ENCODE assay signal across 9 mouse cellular contexts in the genomic region with DNA sequence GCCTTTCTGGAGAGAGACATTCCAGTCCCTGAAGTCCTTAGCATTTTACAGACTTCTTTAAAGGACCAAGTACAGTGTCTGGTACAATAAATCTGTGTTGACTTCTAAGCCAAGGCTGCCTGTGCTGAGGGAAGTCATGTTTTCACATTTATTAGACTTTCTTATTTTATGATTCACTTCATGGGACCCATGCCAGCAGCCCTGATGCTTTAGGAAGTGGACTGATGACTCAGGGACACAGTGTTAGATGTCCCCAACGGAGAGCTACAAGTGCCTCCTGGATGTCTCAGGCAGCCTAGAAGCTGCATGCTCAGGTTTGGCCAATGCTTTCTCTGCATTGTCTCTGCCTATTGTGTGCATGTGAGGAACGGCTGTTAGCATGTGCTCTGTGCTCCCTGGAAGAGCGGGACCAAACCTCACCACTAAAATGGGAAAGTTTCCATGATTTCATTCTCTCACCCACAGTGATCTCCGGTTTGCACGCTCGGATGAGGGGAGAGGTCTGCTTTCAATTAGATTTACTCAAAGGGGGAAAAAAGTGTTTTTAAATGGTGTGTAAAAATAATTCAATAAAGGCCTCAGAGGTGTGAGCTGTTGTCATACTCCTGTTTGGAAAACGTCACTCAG.
DNase-seq lines count a peak whose midpoint lies in the region; ATAC-seq and TF ChIP-seq lines count a peak whose summit lies in the region.
"Had no signal": no experiment of that assay in that cellular context is flagged by ENCODE, and none has a peak within 500 bp of the region (broad histone marks: within the 10 kb centered on the region; RNA-seq: fewer than 3 reads in every experiment).

No protein-coding gene starts in this region.

- H3K4me1 ChIP-seq in embryonic facial prominence, embryonic 15.5 days, result peaks cover 2% of the 10 kb centered on the region; the same call in 1 of the 2 replicates
- no peaks in the 10 kb centered on the region for H3K4me1 ChIP-seq in stomach, postnatal 0 days (replicated peaks; ENCODE audit: control insufficient read depth, insufficient read depth)
- H3K4me1 ChIP-seq: midbrain, embryonic 15.5 days had no signal

- H3K4me3 ChIP-seq in embryonic facial prominence, embryonic 15.5 days (replicated peaks), result no peak overlapping the region
- no peak overlapping the region for H3K4me3 ChIP-seq in stomach, postnatal 0 days (ENCODE audit: low read depth, low read length)
- H3K4me3 ChIP-seq: liver, embryonic 13.5 days; midbrain, embryonic 15.5 days had no signal

- H3K9me3 ChIP-seq in embryonic facial prominence, embryonic 15.5 days (replicated peaks), result no peaks in the 10 kb centered on the region
- no peaks in the 10 kb centered on the region for H3K9me3 ChIP-seq in stomach, postnatal 0 days (ENCODE audit: control insufficient read depth, low read length)
- H3K9me3 ChIP-seq: liver, embryonic 13.5 days; midbrain, embryonic 15.5 days had no signal

- peak overlapping the region; percentile 35; the same call in 1 of the 2 replicates for H3K27ac ChIP-seq in embryonic facial prominence, embryonic 15.5 days (replicated peaks)
- H3K27ac ChIP-seq in stomach, postnatal 0 days (replicated peaks), result no peak overlapping the region
- H3K27ac ChIP-seq: liver, embryonic 13.5 days; midbrain, embryonic 15.5 days had no signal

- 34% methylated on average over 7 of the region's 7 CpGs for WGBS in embryonic facial prominence, embryonic 15.5 days
- WGBS in stomach, postnatal 0 days, result 59% methylated on average over 7 of the region's 7 CpGs

- no peak for TF ChIP-seq EP300 in stomach, postnatal 0 days (optimal IDR thresholded peaks at IDR 0.05)

- ATAC-seq in embryonic facial prominence, embryonic 15.5 days (ENCODE audit: insufficient number of reproducible peaks, low FRiP score, low TSS enrichment, low read depth), result peak; percentile 60
- no peak for ATAC-seq in megakaryocyte progenitor cell, adult 5-6 weeks (replicated peaks; ENCODE audit: poor library complexity)
- no peak for ATAC-seq in stomach, postnatal 0 days (ENCODE audit: low FRiP score, low TSS enrichment)
- no peak for ATAC-seq in monocyte, adult 5-6 weeks (replicated peaks; ENCODE audit: insufficient number of reproducible peaks, low FRiP score, low TSS enrichment, poor library complexity, severe bottlenecking)
- ATAC-seq: midbrain, embryonic 15.5 days had no signal

- no peak overlapping the region for H3K4me2 ChIP-seq in embryonic facial prominence, embryonic 15.5 days (replicated peaks)
- H3K4me2 ChIP-seq in stomach, postnatal 0 days (replicated peaks; ENCODE audit: low read depth), result no peak overlapping the region
- H3K4me2 ChIP-seq: liver, embryonic 13.5 days; midbrain, embryonic 15.5 days had no signal

- H3K27me3 ChIP-seq in embryonic facial prominence, embryonic 15.5 days, result no peaks in the 10 kb centered on the region
- no peaks in the 10 kb centered on the region for H3K27me3 ChIP-seq in stomach, postnatal 0 days (ENCODE audit: control insufficient read depth, insufficient read depth, low read length)
- H3K27me3 ChIP-seq: liver, embryonic 13.5 days; midbrain, embryonic 15.5 days had no signal

- H3K9ac ChIP-seq in embryonic facial prominence, embryonic 15.5 days, result no peak overlapping the region
- no peak overlapping the region for H3K9ac ChIP-seq in stomach, postnatal 0 days (ENCODE audit: low read length)
- H3K9ac ChIP-seq: liver, embryonic 13.5 days; midbrain, embryonic 15.5 days had no signal

- intact Hi-C loops in heart, postnatal 25 days (cut with DNase I), result no loop called here

- DNase-seq in 3T3-L1 (ENCODE audit: low read depth, low spot score), result peak; percentile 70
- DNase-seq in MN1 (ENCODE audit: low spot score), result peak; percentile 36
- DNase-seq in heart, postnatal 25 days (ENCODE audit: low spot score), result peak; percentile 13
- no peak for DNase-seq in stomach, postnatal 0 days (ENCODE audit: low spot score)
- DNase-seq: liver, embryonic 13.5 days had no signal

- no peaks in the 10 kb centered on the region for H3K36me3 ChIP-seq in embryonic facial prominence, embryonic 15.5 days
- H3K36me3 ChIP-seq in stomach, postnatal 0 days (ENCODE audit: control insufficient read depth, insufficient read depth, low read length), result no peaks in the 10 kb centered on the region
- H3K36me3 ChIP-seq: liver, embryonic 13.5 days; midbrain, embryonic 15.5 days had no signal

- no peak for TF ChIP-seq CTCF in stomach, postnatal 0 days (IDR thresholded peaks at IDR 0.05; ENCODE audit: low read depth)
